Mouse (Mus musculus): Measurements from ENCODE around the gene Fcmr. TPM values are rescaled to one million over a fixed set of nuclear protein-coding genes. Genes with fewer than 3 reads are reported as not detected.

Gene Fcmr
- polyA plus RNA-seq (2015; fragmentation: Nextera tagmentation; extraction: Ambion mirVana): not detected in 2 replicates

DNA sequence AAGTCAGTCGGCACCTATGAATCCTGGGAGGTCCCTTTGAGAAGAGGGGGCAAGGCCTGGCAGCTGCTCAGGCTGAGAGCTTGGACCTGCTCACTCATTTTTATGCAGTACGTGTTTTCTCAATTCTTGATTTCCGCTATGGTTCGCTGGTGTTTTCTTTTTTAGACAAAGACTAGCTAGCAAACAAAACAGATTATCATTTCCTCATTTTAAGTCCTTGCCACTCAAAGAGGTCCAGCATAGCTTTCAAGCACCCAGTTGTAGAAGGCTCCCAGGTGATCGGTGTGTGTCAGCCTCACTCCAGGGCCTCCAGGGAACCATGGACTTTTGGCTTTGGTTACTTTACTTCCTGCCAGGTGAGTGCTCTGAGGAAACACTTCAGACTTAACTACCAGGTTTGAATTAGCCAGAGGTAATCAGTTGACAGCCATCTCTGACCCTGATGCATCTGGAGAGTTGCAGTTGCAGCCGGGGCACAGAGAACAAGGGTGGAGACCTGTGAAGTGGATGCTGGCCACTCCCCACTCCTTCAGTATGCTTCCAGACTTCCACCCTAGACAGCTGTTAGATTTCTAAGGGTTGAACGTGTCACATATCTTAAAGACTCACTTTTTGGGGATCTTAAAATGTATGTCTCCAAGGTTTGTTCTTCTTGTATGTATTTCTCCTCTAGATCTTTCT is at the start of gene Fcmr:
Gene Fcmr, plus strand, starts transcription at position 129 of the 681 bp plus-strand sequence.
- no peak for ATAC-seq (ENCODE audit: low FRiP score, low read depth)
- H3K27me3 ChIP-seq: no peaks in the 10 kb centered on the region
- no peaks in the 10 kb centered on the region for H3K36me3 ChIP-seq
- H3K4me2 ChIP-seq (replicated peaks): no peak within 1 kb of the TSS
- no peaks in the 10 kb centered on the region for H3K4me1 ChIP-seq
- no peak within 1 kb of the TSS for H3K4me3 ChIP-seq
- no peak within 1 kb of the TSS for H3K9ac ChIP-seq
- H3K27ac ChIP-seq: no peak within 1 kb of the TSS
- WGBS: 75% methylated on average over 7 of the region's 7 CpGs
- H3K9me3 ChIP-seq: no peaks in the 10 kb centered on the region

DNA sequence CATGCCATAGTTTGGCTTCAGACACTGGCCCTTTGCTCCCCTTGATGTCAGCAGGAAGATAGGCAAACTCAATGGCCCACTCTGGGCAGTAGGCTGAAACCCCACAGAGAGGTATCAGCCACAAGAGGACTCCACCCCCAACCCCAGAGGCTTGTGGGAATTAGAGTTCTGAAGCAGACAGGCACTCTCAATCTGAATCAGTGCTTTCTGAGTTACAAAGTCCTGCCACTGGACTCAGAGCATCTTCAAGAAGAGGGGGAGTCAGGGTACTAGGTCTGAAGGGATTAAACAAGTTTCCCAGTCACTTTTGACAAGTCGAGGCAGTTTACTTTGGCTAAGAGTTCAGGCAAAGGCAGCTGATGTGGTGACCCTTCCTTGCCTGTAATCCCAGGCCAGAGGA is 45.7 kb upstream of the Fcmr start:
- no peaks in the 10 kb centered on the region for H3K9me3 ChIP-seq
- no peaks in the 10 kb centered on the region for H3K4me1 ChIP-seq
- no peak overlapping the region for H3K27ac ChIP-seq
- no peak overlapping the region for H3K4me2 ChIP-seq (replicated peaks)
- ATAC-seq (ENCODE audit: low FRiP score, low read depth): no peak
- no peak overlapping the region for H3K4me3 ChIP-seq
- 79% methylated on average over 1 of the region's 1 CpGs for WGBS
- H3K9ac ChIP-seq: no peak overlapping the region
- no peaks in the 10 kb centered on the region for H3K27me3 ChIP-seq
- no peaks in the 10 kb centered on the region for H3K36me3 ChIP-seq

DNA sequence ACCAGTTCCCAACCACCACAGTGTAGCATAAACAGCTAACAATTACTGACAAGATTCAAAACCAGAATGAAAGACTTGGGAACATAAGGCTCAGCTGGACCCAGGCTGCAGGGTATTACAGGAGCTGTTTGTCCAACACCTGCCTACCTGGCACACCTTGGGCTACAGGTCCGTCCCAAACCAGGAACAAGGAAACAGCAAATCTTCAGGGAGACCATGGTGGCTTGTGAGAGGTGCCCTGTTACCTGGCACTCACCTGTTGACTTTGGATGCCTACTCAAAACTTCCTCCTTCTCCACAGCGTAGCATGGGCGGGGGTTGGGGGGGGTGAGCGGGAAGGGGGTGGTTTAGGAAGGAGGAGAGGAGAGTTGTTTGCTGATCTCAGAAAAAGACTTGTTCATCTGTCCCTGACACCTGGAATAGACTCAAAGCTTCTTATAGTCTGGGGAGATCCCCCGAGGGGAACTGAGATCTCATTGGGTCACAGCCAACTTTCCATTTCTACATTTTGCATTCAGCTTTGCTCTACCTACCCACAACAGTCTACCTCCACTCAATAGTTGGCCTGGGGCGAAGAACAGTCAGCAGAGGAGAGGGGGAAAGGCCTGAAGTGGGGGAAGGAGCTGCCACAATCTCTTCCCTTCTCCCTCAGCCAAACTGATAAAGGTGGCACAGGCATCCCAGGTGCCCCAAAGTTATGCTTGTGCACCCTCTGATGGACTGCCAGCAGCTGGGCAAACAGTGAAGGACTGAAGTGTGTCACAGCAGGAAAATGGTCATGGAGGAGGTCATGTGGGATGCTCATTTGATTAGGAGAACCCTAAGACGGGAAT is 44.9 kb upstream of the Fcmr start:
- Histone ChIP-seq H3K27ac (no peak overlapping the region), H3K4me3 (no peak overlapping the region), H3K9ac (no peak overlapping the region), H3K9me3 (no peaks in the 10 kb centered on the region), H3K4me2 (replicated peaks) (no peak overlapping the region), H3K4me1 (no peaks in the 10 kb centered on the region), H3K27me3 (no peaks in the 10 kb centered on the region), H3K36me3 (no peaks in the 10 kb centered on the region)
- no peak for ATAC-seq (ENCODE audit: low FRiP score, low read depth)
- 79% methylated on average over 7 of the region's 7 CpGs for WGBS

GRCm38 (mm10) chr1:130821149-130821471 is 44.4 kb upstream of the Fcmr start:
- Histone ChIP-seq H3K4me2 (replicated peaks) (no peak overlapping the region), H3K4me1 (no peaks in the 10 kb centered on the region), H3K4me3 (no peak overlapping the region), H3K36me3 (no peaks in the 10 kb centered on the region), H3K9me3 (no peaks in the 10 kb centered on the region), H3K27ac (no peak overlapping the region), H3K27me3 (no peaks in the 10 kb centered on the region), H3K9ac (no peak overlapping the region)
- WGBS: 74% methylated on average over 2 of the region's 2 CpGs
- no peak for ATAC-seq (ENCODE audit: low FRiP score, low read depth)

GRCm38 (mm10) chr1:130821911-130822625 is 43.4 kb upstream of the Fcmr start:
- H3K4me1 ChIP-seq: no peaks in the 10 kb centered on the region
- H3K27me3 ChIP-seq: no peaks in the 10 kb centered on the region
- no peak for ATAC-seq (ENCODE audit: low FRiP score, low read depth)
- H3K4me2 ChIP-seq (replicated peaks): no peak overlapping the region
- no peak overlapping the region for H3K9ac ChIP-seq
- no peak overlapping the region for H3K27ac ChIP-seq
- no peak overlapping the region for H3K4me3 ChIP-seq
- WGBS: 70% methylated on average over 9 of the region's 9 CpGs
- no peaks in the 10 kb centered on the region for H3K36me3 ChIP-seq
- H3K9me3 ChIP-seq: no peaks in the 10 kb centered on the region

DNA sequence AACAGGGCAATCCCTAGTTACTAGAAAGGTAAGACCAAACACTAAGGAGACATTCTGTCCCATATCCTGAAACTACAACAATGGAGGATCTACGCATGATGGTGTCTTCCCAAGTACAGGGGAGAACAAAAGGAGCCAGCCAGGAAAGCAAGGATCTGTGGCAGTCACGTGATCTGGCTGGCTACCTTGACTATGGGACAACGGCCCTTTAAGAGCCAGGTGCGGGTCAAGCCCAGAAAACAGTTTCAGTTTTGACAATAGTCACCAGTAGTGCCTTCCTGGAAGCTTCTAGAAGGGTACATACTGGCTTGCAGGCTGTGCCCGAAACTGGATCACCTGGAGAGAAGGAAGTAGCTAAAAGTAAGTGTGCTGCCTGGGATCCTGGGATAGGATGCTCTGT is 39.0 kb upstream of the Fcmr start, which contains the start of gene Pigr:
Gene Pigr, plus strand, starts transcription at position 237 of the 400 bp plus-strand sequence.
- Histone ChIP-seq H3K4me2 (replicated peaks) (no peak within 1 kb of the TSS), H3K36me3 (no peaks in the 10 kb centered on the region), H3K4me1 (no peaks in the 10 kb centered on the region), H3K9ac (no peak within 1 kb of the TSS), H3K9me3 (no peaks in the 10 kb centered on the region), H3K27me3 (no peaks in the 10 kb centered on the region), H3K27ac (no peak within 1 kb of the TSS), H3K4me3 (no peak within 1 kb of the TSS)
- WGBS: 82% methylated on average over 5 of the region's 5 CpGs
- no peak for ATAC-seq (ENCODE audit: low FRiP score, low read depth)

GRCm38 (mm10) chr1:130828656-130829055 is 36.8 kb upstream of the Fcmr start:
- no peak for ATAC-seq (ENCODE audit: low FRiP score, low read depth)
- no peak overlapping the region for H3K9ac ChIP-seq
- no peaks in the 10 kb centered on the region for H3K9me3 ChIP-seq
- no peaks in the 10 kb centered on the region for H3K4me1 ChIP-seq
- 81% methylated on average over 4 of the region's 4 CpGs for WGBS
- H3K4me2 ChIP-seq (replicated peaks): no peak overlapping the region
- H3K27ac ChIP-seq: no peak overlapping the region
- no peak overlapping the region for H3K4me3 ChIP-seq
- no peaks in the 10 kb centered on the region for H3K27me3 ChIP-seq
- H3K36me3 ChIP-seq: no peaks in the 10 kb centered on the region

DNA sequence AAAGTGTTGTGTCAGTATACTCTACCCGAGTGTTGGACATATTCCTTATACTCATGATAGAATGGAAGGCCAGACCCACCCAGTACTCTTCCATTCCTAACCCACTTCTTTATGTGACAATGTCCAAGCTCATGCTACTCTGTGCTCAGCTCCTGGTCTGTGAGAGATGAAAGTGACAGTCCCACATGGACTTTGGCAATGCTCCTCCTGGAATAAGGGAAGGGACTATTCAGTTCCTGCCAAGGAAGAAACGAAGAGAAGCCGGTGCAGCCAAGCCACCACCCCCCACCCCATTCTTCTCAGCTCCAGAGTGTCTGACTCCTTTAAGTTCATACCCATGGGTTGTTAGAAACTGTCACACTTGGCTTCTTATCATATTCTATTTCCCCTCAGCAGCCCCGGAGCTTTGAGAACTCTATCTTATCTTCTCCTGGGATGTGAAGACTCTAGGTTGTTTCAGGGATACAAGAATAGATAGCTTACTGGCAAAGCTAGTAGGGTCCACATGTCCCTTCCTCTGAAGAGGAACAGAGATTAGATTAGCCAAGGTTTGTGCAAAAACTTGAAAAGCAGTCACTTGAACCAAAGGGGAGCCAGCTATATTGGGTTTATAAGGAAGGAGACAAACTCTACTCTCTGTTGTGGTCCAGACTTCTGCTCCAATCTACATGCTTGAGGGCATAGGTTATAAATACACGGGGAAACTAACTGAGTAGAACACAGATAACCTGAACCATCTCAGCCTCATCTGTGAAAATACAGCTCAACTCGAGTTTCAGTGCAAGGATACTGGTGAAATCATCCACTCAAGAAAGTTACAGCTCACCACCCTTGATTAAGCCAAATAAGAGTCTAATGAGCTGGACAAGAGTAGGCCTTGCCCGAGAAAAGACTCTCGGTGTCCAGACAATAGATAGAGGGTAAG is 35.3 kb upstream of the Fcmr start:
- H3K4me1 ChIP-seq: no peaks in the 10 kb centered on the region

GRCm38 (mm10) chr1:130832230-130833149 is 33.0 kb upstream of the Fcmr start:
- 58% methylated on average over 5 of the region's 5 CpGs for WGBS
- Histone ChIP-seq H3K4me3 (no peak overlapping the region), H3K27me3 (no peaks in the 10 kb centered on the region), H3K9ac (no peak overlapping the region), H3K27ac (no peak overlapping the region), H3K9me3 (no peaks in the 10 kb centered on the region), H3K4me2 (replicated peaks) (no peak overlapping the region), H3K36me3 (no peaks in the 10 kb centered on the region), H3K4me1 (no peaks in the 10 kb centered on the region)
- ATAC-seq (ENCODE audit: low FRiP score, low read depth): no peak

More for the DNA sequence above, 35.3 kb upstream of the Fcmr start:
- no peaks in the 10 kb centered on the region for H3K27me3 ChIP-seq
- WGBS: 78% methylated on average over 8 of the region's 8 CpGs
- no peak for ATAC-seq (ENCODE audit: low FRiP score, low read depth)
- no peak overlapping the region for H3K4me3 ChIP-seq
- no peaks in the 10 kb centered on the region for H3K36me3 ChIP-seq
- no peak overlapping the region for H3K9ac ChIP-seq
- no peaks in the 10 kb centered on the region for H3K9me3 ChIP-seq
- H3K4me2 ChIP-seq (replicated peaks): no peak overlapping the region
- no peak overlapping the region for H3K27ac ChIP-seq

DNA sequence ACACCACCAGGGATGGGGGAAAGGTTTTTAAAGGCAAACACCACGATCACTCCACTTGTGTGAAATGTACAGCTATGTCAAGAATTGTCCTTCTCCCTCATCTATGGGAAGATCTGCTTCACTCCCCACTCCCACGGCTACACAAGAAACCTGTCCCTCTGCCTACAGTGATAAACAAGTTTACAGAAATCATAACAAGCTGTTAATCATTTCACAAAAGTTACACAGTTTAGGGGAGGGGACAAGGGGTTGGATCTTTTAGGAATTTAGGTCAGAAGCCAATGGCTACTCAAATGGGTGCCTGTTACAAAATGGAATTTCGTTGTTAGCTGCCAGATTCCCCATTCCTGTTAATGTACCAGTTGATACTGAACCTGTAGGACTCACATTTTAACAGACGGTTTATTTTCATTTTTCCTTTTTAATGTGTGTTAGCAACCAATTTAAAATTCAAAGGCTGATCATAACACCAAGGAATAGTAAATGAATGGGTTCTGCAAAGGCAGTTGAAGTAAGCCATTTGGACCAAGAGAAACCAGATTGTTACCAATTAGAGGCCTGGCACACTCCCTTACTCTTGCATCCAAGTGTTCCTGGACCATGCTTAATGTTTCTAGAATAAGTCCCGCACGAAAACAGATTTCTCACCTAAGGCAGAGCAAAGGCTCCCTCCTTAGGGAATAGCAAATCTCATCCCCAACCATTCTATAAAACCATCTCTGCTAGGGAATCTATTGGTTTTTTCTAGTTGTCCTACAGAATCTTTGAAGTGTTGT is 30.1 kb upstream of the Fcmr start:
- ATAC-seq (ENCODE audit: low FRiP score, low read depth): no peak
- no peaks in the 10 kb centered on the region for H3K36me3 ChIP-seq
- no peak overlapping the region for H3K4me2 ChIP-seq (replicated peaks)
- H3K27ac ChIP-seq: no peak overlapping the region
- H3K4me1 ChIP-seq: peaks cover 2% of the 10 kb centered on the region; the same call in 1 of the 2 replicates
- no peaks in the 10 kb centered on the region for H3K9me3 ChIP-seq
- no peak overlapping the region for H3K9ac ChIP-seq
- no peaks in the 10 kb centered on the region for H3K27me3 ChIP-seq
- WGBS: 85% methylated on average over 6 of the region's 6 CpGs
- H3K4me3 ChIP-seq: no peak overlapping the region
